Comparison of ENCODE assay signal across 9 mouse cellular contexts in genomic region chr1:149254141-149254540, GRCm38 (mm10).
DNase-seq lines count a peak whose midpoint lies in the region; ATAC-seq lines count a peak whose summit lies in the region.
"Had no signal": no experiment of that assay in that cellular context is flagged by ENCODE, and none has a peak within 500 bp of the region (broad histone marks: within the 10 kb centered on the region; RNA-seq: fewer than 3 reads in every experiment).

No protein-coding gene starts in this region.

- H3K4me1 ChIP-seq in midbrain, embryonic 11.5 days (ENCODE audit: control insufficient read depth, insufficient read depth, low read length) = no peaks in the 10 kb centered on the region
- H3K4me1 ChIP-seq: hindbrain, embryonic 12.5 days had no signal

- H3K9ac ChIP-seq in midbrain, embryonic 11.5 days (ENCODE audit: low read length) = no peak overlapping the region
- H3K9ac ChIP-seq: hindbrain, embryonic 12.5 days had no signal

- DNase-seq in layer of hippocampus, adult 9-10 months (ENCODE audit: low spot score) = peak; percentile 7
- no peak for DNase-seq in layer of hippocampus, postnatal 36 days
- DNase-seq in 3T3-L1 (ENCODE audit: low read depth, low spot score) (peak; percentile 47), A20 (ENCODE audit: low read depth, low spot score) (peak; percentile 47)
- peak; percentile 49 to 51 for DNase-seq in cerebellum, postnatal 14 days
- DNase-seq in urinary bladder, postnatal 25 days (ENCODE audit: low spot score) = no peak
- no peak for DNase-seq in layer of hippocampus, adult 8-10 months (ENCODE audit: low spot score in 2 of 2)
- no peak for DNase-seq in midbrain, embryonic 11.5 days (ENCODE audit: low spot score, missing footprints)

- WGBS in midbrain, embryonic 11.5 days = 46% methylated on average over 4 of the region's 4 CpGs

- H3K36me3 ChIP-seq in midbrain, embryonic 11.5 days (ENCODE audit: control insufficient read depth, insufficient read depth, low read length) = no peaks in the 10 kb centered on the region
- H3K36me3 ChIP-seq: hindbrain, embryonic 12.5 days had no signal

- H3K4me2 ChIP-seq in midbrain, embryonic 11.5 days = no peak overlapping the region
- H3K4me2 ChIP-seq: hindbrain, embryonic 12.5 days had no signal

- no peak overlapping the region for H3K27ac ChIP-seq in midbrain, embryonic 11.5 days (ENCODE audit: low read depth, low read length)
- H3K27ac ChIP-seq: hindbrain, embryonic 12.5 days had no signal

- H3K4me3 ChIP-seq in midbrain, embryonic 11.5 days (ENCODE audit: low read depth, low read length) = no peak overlapping the region
- H3K4me3 ChIP-seq: hindbrain, embryonic 12.5 days had no signal

- H3K27me3 ChIP-seq in midbrain, embryonic 11.5 days (ENCODE audit: control insufficient read depth, insufficient read depth, low read length) = no peaks in the 10 kb centered on the region
- H3K27me3 ChIP-seq: hindbrain, embryonic 12.5 days had no signal

- H3K9me3 ChIP-seq in midbrain, embryonic 11.5 days (ENCODE audit: control insufficient read depth, low read length) = no peaks in the 10 kb centered on the region
- H3K9me3 ChIP-seq: hindbrain, embryonic 12.5 days had no signal

- ATAC-seq in midbrain, embryonic 11.5 days (ENCODE audit: low FRiP score) = no peak

Comparison
In these comparisons a context has a peak if more than half of its experiments do, and no peak if none do; other contexts are left out.
1. DNase-seq: peak in layer of hippocampus, adult 9-10 months (single experiment), 3T3-L1 (single experiment), A20 (single experiment) and cerebellum, postnatal 14 days (2 of 2); none in layer of hippocampus, postnatal 36 days (0 of 2), urinary bladder, postnatal 25 days (single experiment), layer of hippocampus, adult 8-10 months (0 of 2) and midbrain, embryonic 11.5 days (single experiment).